Mouse (Mus musculus) thymus, postnatal 10 days (tissue): ENCODE results near the gene Lmx1a.

Experiments
- DNase-seq, 2 experiments: peaks; one replicate each; pipeline ENCODE4 v3.0.0; 2021; ENCODE audit warnings: low spot score in 2 of 2

Lmx1a gene

DNA sequence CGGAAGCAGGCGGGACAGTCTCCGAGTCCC, at the start of gene Lmx1a:
TSS of gene Lmx1a (plus strand) at position 6 of the 30 bp plus-strand sequence.
- no peak for DNase-seq

DNA sequence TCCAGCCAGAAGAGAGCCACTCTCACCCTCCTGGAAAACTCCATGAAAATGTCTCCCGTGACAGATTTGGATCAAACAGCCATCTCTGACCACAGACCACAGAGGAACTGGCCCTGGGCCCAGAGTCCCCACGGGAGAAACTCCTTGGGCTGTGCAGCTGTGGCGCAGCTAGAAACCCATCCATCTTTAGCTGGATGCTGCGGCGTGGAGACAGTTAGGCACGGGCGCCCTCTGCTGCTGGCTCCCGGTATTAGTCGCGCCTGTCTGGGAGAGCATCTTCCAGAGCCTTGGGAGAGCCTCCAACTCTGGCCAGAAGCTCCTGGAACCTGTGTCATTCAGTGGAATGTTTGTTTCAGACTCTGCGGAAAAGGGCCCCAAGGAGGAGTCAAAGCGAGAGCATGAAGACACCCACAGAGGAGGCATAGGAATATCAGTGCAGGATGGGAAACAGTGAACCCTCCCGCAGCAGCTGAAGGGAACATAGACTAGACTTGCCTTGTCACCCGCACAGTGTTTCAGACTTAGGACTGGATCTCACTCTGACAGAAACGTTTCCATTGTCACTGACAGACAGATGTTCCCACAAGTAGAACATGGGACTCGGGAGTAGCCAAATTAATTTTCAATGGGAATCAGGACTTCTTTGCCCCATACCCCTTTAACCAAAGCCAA, 44.0 kb upstream of the Lmx1a start:
- peak in 1 of 2 experiments; percentile 51 for DNase-seq

GRCm38 (mm10) chr1:167648670-167649069, 40.4 kb upstream of the Lmx1a start:
- no peak for DNase-seq

DNA sequence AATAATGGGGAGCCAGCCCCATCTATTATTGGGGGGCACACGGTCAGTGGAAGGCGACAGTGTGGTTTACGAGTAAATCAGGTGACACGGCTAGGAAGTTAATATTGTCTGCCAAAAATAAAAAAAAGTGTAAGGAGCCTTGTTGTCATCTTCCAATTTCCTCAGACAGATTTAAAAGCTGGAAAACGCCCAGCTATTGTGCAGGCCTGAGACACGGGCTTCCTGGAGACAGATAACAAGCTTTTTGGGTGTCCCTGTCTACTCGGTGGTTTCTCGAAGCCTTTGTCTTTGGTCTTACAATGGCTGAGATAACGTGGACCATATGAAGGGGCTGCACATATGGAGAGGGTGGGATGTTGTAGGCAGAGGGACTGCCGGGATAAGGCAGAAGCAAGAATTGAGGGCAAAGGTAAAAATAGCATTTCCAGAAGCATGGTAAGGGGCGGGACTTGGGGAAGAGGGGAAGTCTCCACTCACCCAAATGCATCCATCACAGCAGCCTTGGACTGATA, 39.9 kb upstream of the Lmx1a start:
- DNase-seq: no peak

DNA sequence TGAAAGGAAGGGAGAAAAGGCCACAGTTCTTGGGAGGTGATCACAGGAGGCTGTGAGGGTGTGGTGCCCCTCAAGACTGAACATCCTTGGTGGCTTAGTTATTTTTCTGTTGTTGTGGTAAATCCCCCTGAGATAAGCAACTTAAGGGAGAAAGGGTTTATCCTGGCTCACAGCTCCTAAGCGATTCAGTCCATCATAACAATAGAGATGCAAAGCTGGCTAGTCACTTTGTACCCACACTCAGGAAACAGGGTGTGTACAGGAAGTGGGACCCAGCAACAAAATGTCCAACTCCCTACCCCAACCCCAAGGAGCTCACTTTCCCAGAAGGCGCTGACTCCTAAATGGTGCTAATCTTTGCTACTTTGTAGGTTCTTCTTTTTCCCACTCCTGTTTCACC, 36.7 kb upstream of the Lmx1a start:
- DNase-seq: no peak

DNA sequence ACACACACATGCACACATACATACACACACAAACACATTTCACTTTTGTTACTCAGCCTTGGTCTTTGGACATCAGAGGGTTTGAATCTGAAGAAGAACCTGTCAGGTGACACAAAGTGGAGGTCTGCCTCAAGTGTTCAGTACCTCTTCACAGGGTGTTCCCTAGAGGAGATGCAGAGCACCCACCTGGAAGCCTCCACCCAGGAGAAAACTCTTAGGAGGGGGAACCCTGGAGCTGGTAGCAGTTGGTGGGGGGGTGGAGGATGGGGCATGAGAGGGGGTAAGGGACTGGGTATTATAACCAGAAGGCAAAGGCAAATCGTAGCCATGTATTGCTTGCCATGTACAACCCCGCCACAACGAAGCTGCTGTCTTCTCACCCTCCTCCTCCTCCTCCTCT, 30.0 kb upstream of the Lmx1a start:
- no peak for DNase-seq

DNA sequence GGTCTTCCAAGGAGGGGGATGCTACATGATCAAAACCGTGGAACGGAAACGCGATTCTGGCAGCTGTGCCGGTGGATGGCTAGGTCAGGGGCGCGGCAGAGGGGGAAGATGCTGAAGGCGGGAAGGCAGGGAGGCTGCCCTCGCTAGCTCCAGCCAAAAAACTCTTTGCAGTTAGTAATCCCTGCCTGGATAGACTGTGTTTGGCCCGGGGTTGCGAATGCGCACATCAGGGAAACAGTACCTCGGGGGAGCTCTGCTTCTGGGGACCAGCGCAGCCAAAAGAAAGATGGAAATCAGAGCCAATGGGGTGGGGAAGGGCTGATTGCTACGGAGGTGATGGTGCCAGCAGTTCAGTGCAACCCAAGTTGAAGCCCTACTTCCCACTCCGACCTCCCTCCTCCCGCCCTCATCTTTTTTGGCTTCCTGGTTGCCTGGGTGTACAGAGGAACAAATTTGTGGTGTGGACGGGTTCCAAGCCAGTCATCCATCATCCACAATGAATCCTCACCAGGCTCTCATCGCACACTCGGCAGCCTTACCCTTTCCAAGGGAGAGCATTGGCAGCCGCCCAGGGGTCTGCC, 28.4 kb upstream of the Lmx1a start:
- DNase-seq: no peak

DNA sequence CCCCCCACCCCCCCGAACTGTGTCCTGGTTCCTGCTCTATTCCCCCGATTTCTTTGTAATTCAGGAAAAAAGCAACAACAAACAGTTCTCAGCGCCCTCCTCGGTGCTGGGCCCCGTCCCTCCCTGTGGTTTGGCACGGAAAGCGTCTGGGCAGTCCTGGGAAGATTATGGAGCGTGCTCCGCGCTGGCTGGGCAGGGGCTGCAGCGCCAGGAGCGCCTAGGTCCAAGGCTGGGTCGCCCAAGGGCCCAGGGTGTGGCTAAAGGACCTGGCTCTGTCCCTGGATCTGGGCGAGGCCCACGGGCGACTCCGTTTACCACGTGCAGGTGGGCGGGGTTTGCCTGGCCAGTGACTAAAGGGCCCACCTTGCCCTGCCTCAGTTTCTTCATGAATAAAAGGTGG, 27.9 kb upstream of the Lmx1a start:
- DNase-seq: no peak

GRCm38 (mm10) chr1:167663136-167663535, 25.9 kb upstream of the Lmx1a start:
- DNase-seq: no peak

- DNase-seq: peak in 1 of 2 experiments; percentile 44
Measured at GRCm38 (mm10) chr1:167669796-167670195, 19.2 kb upstream of the Lmx1a start.

- DNase-seq: no peak
Measured at GRCm38 (mm10) chr1:167672433-167672987, 16.5 kb upstream of the Lmx1a start.

GRCm38 (mm10) chr1:167679061-167679460, 10.0 kb upstream of the Lmx1a start:
- no peak for DNase-seq

DNA sequence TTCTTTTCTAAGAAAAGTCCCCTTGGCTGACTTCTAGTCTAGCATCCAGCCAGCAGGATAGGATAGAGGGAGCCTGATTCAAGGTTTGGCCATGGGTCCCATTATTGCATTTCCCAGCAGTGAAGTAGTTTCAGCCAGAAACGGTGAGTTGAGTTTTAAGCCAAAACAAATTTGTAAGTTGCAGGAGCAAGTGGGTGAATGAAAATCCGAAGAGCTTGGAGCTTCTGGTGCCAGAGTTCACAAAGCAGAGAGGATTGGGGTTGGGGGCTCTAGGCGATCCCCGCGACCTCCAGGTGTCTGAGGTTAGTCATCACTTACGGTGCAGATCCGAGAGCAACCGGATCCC, 1.1 kb upstream of the Lmx1a start:
- no peak for DNase-seq

DNA sequence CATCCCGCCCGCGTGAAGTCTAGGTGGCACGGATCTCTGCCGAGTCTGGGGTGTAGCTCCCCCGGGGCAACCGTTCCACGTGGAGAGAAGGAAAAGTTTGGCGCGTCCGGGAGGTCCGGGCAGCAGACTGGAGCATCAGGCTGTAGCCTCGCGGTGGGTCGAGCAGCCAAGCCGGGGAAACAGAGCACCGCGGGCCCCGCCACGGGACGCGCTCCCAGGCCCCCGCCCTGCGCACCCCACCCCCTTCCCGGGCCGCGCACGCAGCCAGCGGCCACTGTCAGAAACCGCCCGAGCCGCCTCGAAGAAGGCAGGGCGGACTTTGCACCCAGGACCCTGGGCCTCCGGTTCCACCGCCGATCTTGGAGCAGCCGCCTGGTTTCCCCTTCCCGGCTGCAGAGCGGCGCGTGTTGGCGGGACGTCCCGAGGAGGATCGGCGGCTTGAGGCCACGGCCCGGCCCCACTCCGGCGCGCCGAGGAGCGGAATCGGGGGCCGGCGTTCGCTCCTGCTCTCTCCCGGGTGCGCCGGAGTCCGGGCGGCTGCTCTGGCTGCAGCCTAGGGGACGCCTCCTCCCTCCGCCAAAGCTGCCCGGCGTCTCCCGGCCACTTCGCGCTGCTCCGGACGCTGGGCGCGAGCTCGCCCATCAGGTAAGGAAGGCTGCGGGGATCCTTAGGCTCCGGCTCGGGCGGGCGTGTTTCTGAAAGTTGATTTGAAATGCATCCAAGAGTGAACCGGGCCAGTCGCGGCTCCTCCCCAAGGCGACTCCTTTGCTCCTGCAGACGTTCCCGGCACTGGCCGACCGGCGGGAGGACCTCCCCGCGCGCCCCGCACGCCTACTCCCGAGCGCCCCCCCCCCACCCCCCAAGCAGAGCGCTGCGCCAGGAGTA, 448 bp upstream of the Lmx1a start:
- no peak for DNase-seq

DNA sequence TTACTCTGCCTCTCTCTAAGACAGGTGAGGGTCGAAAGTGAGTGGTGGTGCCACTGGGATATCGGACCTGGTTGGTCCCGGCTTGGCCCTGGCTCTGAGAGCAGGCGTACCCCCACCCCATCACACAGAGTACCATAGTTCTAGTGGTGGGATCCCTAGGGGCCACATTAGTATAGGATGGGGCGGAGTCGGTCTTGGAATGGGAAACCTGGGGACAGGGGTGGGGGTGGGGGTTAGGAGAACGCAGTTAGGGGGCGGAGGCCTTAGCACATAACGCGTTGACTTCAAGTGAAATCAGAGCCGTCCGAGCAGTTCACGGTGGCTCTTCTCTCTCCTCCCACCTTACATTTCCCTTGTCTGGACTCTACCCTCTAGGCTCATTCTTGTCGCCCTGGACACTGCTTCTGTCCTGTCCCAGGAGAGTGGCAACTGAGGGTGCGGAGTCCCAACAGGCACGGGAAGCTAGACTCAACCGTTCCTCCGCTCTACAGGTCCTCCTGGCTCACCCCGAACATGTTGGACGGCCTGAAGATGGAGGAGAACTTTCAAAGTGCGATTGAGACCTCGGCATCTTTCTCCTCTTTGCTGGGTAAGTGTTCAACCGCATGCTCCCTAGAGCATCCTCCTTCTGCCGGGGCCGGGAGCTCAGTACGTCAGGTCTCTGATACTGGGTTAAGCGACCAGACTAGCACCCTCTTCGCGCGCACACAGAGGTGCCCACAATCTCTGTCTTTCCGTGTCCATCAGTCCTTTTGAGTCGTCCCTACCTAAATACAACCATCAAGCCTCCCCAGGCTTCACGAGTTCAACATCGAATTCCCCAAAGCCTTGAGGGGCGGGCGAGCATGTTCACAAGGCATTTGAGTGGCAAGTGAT, 463 bp downstream of the Lmx1a start:
- DNase-seq: no peak

DNA sequence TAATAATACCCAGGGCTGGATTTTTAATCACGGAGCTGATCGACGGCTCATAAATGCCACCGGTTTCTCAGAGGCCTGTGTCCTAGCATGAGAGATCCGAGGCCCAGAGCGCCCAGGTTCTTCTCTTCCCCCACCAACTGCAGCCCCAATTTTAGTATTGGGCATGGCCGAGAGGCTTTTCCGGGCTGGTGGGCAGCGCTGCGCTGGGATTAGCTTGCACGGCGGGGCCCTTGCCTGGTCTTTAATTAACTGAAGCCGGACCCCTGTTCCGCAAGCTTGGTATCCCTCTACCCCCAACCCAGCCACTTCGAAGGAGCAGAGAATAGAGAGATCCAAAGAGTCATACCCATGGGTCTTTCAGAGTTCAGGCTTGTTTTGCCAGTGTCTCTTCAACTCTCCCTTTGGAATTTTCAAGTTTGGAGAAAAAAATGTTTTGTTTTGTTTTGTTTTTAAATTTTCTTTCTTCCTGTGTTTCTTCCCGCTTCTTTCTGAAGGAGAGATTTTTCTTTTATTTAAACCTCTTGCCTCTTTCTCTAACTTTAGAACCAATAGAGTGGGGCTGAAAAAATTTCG, 1.2 kb downstream of the Lmx1a start:
- no peak for DNase-seq

DNA sequence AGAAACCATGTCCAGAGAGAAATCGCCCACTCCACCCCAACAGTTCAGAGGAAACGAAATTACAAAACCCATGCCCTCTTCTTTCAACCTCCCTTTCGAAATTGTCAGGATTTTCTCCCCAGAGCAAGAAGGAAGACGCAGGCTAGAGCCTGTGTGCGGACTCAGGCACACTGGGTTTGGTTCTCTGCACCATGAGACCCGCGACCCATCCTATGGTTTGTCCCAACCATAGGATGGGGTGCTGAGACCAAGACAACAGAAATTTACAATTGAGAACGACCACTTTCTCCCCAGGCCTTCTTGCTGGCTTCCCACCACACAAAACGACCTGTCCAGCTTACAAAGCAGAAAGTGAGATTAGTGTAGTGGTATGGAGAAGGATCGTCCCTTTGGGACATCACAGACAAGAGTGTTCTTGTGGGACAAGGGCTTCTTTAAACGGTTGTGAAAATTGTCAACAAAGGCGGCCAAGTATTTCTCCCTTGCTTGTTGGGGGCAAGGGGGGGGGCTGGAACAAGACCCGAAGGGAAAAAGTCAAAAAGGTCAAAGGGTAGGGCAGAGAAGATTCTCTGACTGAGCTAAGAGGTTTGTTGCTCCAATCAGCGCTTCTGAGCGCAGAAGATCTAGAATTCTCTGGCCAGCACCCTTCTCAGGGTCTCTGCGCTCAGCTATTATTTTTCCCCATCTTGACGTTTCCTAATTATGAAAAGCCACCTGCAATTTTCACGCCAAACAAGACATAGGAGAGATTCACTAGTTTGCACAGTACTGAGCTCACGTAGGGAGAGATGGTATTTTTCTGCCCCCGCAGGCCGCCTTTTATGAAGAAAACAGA, 1.9 kb downstream of the Lmx1a start:
- no peak for DNase-seq

- no peak for DNase-seq
Measured at GRCm38 (mm10) chr1:167691911-167692682, 3.1 kb downstream of the Lmx1a start.

- DNase-seq: no peak
Measured at GRCm38 (mm10) chr1:167692683-167693045, 3.6 kb downstream of the Lmx1a start.
